Mouse (Mus musculus): ENCODE results near the gene Eif2b2.

Gene Eif2b2

GRCm38 (mm10) chr12:85257008-85257639 lies 37.8 kb downstream of the Eif2b2 start:
- peak; percentile 25 for DNase-seq

DNA sequence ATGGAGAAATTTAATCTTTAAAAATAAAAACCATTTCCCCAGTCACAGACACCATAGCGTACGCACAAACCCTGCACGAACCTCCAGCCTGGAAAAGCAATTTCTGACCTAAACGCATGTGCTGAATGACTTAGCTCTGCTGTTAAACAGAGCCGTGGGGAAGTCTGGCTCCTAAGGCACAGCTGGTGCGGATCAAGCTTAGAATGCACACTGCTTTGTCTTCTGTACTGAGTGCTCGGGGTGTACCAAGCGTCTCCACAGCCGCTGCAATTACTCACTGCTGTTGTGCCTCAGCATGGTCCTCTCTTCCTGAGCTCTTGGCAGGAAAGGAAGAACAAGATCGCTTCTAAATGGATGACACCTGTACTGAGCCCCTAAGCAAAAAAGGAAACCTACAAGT lies 43.2 kb downstream of the Eif2b2 start:
- no peak for DNase-seq

- no peak for DNase-seq
Measured at GRCm38 (mm10) chr12:85263190-85263589, 43.9 kb downstream of the Eif2b2 start.

DNA sequence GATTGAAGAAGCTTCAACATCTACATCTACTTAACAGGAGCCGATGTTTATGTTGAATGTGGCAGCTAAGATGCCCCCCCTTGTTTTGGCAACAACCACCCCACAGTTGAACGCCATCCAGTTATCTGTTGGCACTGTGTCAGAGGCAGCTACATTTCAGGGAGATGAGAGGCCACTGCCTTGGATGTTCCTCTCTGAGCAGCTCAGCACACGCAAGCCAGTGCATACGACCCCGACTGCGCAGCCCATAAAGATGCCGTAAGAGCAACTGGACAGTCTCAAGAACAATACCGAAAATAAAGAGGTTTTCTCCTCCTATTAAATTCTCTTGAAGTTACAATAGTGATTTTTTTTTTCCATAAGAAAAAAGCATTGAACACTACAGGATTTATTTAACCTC lies 45.2 kb downstream of the Eif2b2 start:
- DNase-seq, result no peak

GRCm38 (mm10) chr12:85264940-85265339 lies 45.7 kb downstream of the Eif2b2 start:
- DNase-seq, result no peak

- DNase-seq, result no peak
Measured at GRCm38 (mm10) chr12:85266248-85266647, 47.0 kb downstream of the Eif2b2 start.

- no peak for DNase-seq
Measured at GRCm38 (mm10) chr12:85269821-85270220, 50.5 kb downstream of the Eif2b2 start.

DNA sequence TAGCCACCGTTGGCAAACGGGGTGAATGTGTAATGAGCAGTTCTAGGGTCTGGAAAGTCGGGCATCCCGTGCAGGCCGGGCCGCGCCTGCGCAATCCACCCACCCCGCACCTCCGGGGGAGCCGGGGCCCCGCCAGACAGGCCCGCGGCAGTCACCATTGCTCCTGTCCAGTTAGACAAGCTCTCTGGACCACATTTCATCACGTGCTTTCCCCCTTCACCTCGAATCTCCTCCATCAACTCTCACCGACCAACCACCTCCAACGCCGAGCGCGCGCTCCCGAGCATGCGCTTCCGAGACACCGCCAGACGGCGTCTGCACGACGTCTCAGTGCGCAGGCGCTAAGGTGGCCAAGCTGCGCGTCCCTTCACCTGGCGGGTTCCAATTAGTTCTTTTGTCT lies 51.0 kb downstream of the Eif2b2 start, which contains the start of gene Mlh3:
Mlh3 (minus strand) TSS at position 281 of the 400 bp plus-strand sequence.
- peak; percentile 85 for DNase-seq

DNA sequence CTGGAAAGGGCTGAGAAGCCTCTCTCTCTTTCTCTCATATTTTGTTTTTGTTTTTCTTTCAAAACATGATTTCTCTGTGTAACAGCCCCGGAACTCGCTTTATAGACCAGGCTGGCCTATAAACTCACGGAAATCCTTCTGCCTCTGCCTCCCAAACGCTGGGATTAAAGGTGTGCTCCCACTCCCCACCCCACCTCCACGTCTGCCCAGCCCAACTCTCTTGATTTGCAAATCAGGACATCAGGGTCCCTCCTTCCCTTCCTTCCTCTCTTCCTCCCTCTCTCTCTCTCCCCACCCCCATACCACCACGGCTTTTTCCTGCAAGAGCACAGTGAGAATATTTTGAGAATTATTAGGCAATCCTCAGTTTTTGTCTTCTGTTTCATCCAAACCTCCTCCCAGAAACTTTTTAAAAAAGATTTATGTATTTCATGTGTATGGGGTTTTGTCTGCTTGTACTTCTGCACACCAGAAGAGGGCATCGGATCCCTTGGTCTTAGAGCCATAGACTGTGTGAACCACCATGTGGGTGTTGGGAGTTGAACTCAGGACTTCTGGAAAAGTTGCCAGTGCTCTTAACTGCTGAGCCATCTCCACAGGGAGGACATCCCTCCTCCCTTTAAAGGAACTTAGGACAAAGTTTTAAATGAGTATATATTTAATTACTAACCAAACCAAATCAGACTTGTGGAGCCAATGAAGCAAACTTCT lies 52.0 kb downstream of the Eif2b2 start:
- DNase-seq, result no peak

- DNase-seq, result no peak
Measured at GRCm38 (mm10) chr12:85271843-85272206, 52.5 kb downstream of the Eif2b2 start.

- no peak for DNase-seq
Measured at GRCm38 (mm10) chr12:85273508-85273907, 54.2 kb downstream of the Eif2b2 start.

Measured in thymus, postnatal 25 days (tissue).